Mouse (Mus musculus) right cerebral cortex, postnatal 25 days (tissue): Measurements from ENCODE around the gene Ppm1g.
"Not testable (repeated sequence)": the region's sequence is repeated elsewhere in the genome, so short reads cannot be mapped to it uniquely, and the experiment has no call there.

Experiments
- DNase-seq: peaks from one replicate; pipeline ENCODE4 v3.0.0; 2022

Gene Ppm1g

GRCm38 (mm10) chr5:31218294-31218693, 2.2 kb downstream of the Ppm1g start:
- DNase-seq, result no peak

- DNase-seq, result not testable (repeated sequence)
Measured at GRCm38 (mm10) chr5:31216554-31216953, 3.9 kb downstream of the Ppm1g start.

DNA sequence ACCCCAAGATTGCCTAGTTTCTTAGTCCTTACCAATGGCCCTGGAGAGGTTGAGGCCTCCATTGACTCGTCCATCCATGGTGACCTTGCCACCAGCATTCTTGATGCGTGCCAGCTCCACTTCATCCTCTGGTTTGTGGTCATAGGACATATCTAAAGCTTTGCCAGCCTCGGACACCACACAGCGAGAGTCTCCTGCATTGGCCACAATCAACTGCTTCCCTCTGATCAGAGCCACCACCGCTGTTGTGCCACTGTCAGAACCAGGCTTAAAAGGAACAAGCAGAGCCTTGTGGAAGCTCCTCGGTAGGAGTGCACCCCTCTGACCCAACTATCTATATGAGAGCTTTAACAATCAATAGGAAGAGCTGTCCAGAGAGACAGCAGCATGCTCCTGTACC, 16.1 kb downstream of the Ppm1g start:
- DNase-seq, result no peak

DNA sequence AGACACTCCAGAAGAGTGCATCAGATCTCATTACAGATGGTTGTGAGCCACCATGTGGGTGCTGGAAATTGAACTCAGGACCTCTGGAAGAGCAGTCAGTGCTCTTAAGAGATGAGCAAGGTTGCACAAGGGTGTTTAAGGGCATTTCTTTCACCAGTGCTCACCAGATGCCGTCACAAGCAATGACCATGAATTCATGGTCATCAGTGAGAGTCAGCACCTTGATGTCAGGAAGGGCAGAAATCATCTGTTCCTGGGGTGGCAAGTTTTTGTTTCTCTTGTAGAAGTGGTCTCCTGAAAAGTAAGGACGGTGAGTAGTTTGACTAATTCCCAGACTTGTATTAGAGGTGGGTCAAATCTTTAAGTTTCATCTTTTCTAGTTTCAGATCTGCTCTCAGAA, 16.6 kb downstream of the Ppm1g start:
- no peak for DNase-seq

- no peak for DNase-seq
Measured at GRCm38 (mm10) chr5:31202933-31203332, 17.6 kb downstream of the Ppm1g start.

DNA sequence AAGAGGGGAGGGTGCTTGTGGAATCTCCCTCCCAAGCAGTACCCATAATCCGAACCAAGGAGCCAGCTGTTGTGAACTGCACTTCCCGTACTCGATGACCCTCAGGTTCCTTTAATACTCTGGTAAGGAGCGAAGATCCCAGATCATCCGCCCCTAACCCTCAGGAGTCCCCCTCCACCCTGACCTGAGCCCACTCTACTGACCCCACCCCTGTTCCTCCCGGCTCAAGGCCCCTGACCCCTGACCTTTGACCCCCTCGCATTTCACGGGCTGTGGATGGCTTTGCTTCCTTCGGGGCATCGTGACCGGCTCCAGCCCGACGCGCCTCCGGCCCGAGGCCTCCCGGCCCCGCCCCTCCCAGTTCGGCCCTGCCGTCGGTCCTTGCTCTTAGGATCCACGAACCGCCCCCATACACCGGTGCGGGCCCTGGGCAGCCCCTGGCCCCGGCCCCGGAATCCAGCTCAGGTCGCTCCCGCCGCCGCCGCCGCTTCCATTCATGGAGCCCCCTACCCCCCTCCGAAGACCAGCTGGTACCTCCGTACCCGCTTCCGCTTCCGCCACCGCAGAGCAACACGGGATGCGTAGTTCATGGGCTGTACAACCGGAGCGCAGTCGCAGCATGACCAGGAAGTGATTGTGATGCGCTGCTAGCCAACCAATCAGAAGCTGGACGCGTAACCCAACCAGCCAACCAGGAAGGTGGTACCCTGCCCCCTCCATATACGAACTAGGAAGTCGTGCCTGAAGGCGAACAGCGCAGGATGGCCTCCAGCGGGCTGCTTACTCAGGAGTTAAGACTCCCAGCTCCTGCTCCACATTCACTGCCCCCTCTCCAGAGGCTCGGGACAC, 18.5 kb downstream of the Ppm1g start, which contains the start of gene Zfp513:
TSS of gene Zfp513 (minus strand) at position 562 of the 849 bp plus-strand sequence.
- DNase-seq, result peak; percentile 97

DNA sequence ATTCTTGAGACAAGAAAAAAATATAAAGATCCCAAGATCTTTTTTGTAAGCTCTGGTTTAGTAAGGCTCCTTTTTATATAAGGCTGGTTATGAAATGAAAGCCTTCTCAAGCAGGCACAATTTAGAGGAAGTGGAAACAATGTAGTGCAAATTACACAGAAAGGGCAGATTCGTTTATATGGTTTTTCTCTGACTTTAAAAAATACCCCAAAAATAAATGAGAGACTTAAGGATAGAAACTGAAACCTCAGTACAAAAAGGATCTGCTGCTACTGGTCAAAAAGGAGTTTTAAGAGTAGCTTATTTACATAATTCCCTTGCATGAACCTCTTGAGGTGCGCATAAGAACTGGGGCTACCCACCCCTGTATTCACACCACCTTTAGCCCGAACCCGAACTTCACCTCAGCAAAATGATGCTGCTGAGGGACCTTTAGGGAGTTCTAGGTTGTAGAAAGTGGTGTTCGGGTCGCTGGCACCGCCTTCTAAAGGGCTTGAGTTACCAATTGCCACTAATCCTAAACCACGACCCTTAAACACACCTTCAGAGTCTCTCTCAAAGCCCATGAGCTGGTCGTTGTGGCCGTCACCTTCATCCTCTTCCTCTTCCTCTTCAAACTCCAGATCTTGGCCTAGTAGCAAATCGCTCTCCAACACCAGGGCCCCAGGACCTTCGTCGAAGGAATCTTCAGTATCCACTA, 19.3 kb downstream of the Ppm1g start:
- no peak for DNase-seq

DNA sequence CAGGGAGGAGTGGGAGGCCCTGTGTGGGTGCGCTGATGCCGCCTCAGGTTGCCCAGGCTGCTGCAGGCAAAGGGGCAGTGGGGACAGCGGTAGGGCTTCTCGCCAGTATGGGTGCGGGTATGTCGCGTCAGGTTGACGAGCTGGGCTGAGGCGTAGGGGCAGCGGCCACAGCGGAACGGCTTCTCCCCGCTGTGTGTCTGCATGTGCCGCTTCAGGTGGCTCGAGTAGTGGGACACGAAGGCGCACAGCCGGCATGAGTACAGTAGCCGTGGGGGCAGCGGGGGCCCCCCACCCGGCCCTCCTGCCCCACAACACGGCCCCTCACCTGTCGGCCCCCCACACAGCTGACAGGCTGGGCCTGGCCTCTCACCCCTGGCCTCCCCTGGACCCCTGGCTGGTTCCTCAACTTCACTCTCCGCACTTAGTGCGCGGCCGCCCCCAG, 20.1 kb downstream of the Ppm1g start:
- no peak for DNase-seq

DNA sequence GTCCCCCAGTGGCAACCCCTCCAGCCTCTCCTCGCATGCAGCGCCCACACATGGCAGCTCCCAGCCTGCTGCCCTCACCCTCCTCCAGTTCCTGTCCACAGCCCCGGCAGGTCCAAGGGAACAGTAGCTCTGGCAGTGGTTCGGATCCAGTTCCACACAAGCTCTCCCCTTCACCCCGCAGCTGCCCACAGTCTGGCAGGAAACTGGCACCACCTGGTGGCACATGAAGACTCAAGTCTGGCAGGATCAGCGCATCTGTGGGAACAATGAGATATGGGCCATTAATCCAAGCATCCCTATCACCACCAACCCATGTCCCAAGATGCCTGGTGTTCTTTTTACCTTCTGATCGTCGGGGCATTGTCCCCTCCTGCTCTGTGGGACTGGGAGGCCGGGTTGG, 20.6 kb downstream of the Ppm1g start:
- no peak for DNase-seq

- no peak for DNase-seq
Measured at GRCm38 (mm10) chr5:31199321-31199892, 21.1 kb downstream of the Ppm1g start.

- no peak for DNase-seq
Measured at GRCm38 (mm10) chr5:31198616-31199320, 21.7 kb downstream of the Ppm1g start.

GRCm38 (mm10) chr5:31198170-31198569, 22.3 kb downstream of the Ppm1g start:
- no peak for DNase-seq

DNA sequence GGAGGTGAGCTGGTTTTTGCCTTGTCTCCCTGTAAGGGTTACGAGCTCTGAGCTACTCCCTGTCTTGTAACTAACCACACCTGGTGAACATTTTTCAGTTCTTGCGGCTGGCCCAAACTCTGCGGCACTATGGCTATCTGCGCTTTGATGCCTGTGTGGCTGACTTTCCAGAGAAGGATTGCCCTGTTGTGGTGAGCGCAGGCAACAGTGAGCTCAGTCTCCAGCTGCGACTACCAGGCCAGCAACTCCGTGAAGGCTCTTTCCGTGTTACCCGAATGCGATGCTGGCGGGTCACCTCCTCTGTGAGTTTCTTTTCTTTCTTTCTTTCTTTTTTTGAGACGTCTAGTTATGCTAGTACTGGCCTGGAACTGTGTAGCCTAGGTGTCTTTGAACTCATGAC, 23.4 kb downstream of the Ppm1g start:
- DNase-seq, result no peak

- DNase-seq, result no peak
Measured at GRCm38 (mm10) chr5:31196207-31196606, 24.3 kb downstream of the Ppm1g start.

DNA sequence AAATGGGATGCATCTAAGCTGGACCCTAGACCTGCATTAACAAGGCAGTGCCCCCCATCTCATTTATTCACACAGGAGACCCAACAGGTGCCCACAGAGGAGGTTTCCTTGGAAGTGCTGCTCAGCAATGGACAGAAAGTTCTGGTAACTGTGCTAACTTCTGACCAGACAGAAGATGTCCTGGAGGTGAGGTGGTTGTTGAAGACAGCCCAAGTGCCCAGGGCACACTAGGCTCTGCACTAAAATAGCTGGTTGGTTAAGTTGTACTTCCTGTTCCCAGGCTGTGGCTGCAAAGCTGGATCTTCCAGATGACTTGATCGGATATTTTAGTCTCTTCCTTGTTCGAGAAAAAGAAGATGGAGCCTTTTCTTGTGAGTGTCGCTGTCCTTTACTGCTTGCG, 24.8 kb downstream of the Ppm1g start:
- no peak for DNase-seq

- no peak for DNase-seq
Measured at GRCm38 (mm10) chr5:31194486-31195485, 25.7 kb downstream of the Ppm1g start.

GRCm38 (mm10) chr5:31193631-31194281, 26.7 kb downstream of the Ppm1g start:
- DNase-seq, result no peak

- DNase-seq, result peak; percentile 100
Measured at GRCm38 (mm10) chr5:31192939-31193630, 27.4 kb downstream of the Ppm1g start, which contains the start of the genes Snx17 and Eif2b4. Snx17 (plus strand) TSS chr5:31193227. Eif2b4 (minus strand) TSS chr5:31193430.

- DNase-seq, result no peak
Measured at GRCm38 (mm10) chr5:31192045-31192938, 28.2 kb downstream of the Ppm1g start.
